Mouse (Mus musculus): ENCODE measurements around the gene Rfc2.
"Not testable (repeated sequence)": the region's sequence is repeated elsewhere in the genome, so short reads cannot be mapped to it uniquely, and the experiment has no call there.

Rfc2 gene

DNA sequence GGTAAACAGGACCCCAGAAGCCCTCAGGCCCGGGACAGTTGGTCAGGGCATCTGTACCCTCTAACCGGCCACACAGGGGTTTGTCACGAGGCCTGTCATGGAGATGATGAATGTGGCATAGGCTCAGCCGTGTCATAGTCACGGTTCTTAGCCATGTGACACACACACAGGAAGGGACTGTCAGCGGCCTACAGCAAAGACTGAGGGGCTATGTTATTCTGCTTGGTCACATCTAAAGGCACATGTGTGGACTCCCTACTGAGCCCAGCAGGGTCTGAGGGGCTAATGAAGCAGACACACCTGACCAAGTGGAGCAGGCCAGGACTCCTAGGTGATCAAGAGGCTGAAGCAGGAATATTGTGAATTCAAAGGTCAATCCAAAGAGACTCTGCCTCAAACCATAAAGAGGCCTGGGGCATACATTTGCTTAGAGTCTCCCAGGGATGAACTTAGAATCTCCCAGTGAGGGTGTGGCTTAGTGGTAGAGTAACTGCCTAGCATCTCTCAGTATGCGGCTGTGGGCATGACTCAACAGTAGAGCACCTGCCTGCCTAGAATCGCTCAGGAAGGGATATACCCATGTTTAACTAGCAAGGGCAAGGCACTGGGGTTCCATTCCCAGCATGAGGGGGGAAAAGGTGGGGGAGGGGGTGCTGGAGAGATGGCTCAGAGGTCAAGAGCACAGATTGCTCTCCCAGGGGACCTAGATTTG is 30.8 kb downstream of the Rfc2 start:
- no peak for DNase-seq

- peak; percentile 95 for DNase-seq
These were observed 32.6 kb downstream of the Rfc2 start for GRCm38 (mm10) chr5:134613727-134614126.

DNA sequence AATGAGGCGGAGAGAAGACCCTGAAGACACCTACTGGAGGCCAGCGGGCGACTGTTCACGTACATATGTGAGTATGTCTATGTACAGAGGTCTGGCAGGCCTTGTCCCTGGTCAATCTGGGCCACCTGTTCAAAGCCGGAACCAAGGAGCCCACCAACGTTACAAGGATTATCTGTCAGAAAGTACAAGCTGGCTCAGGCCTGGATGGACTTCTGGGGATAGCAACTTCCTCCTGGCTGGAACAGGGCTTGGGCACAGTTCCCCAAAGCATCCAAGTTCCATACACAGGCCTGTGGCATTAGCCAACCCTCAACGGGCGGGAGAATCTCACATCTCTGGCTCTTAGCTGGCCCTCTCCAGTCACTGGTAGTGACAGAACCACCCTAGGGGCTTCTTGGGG is 33.1 kb downstream of the Rfc2 start:
- no peak for DNase-seq

- peak; percentile 94 for DNase-seq
These were observed 33.6 kb downstream of the Rfc2 start, which contains the start of gene Lat2 for GRCm38 (mm10) chr5:134614802-134615201. TSS of gene Lat2 (minus strand) at chr5:134615025.

DNA sequence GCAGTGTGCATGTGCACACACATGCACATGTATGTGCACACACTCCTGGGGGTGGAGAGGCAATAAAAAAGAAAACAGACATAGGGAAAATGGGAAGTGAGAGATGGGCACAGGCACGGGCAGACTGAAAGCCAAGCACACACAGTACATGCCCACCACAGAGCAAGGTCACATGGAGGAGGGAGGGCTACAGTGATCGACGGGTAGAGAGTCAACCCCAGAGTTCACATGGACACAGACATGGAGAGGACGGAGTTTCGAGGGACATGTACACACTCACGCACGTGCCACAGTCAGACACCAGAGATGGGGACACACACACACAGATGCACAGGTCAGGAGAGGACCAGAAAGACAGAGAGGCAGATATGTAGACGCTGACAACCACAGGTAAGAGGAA is 34.2 kb downstream of the Rfc2 start:
- DNase-seq: no peak

- DNase-seq: no peak
These were observed 34.6 kb downstream of the Rfc2 start for GRCm38 (mm10) chr5:134615780-134616179.

- DNase-seq: peak; percentile 96
These were observed 35.9 kb downstream of the Rfc2 start for GRCm38 (mm10) chr5:134617071-134617470.

DNA sequence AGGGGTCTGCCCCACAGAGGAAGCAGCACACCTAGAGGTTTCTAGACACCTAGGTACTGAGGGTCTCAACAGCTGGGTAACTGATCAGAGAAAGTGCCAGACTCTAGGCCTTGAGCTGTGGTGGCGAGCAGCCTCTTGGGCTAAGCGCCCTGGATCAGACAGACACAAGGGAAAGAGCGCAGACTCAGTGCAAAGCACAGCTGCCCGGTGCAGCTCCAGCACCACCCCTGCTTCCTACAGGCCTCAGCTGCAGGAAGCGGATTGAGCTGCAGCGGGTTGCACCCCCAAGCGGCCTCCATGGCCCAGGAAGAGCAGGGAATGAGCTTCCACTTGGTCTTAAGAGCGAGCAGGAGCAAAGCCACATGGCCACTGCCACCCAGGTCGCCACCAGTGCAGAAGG is 39.3 kb downstream of the Rfc2 start:
- DNase-seq: no peak

DNA sequence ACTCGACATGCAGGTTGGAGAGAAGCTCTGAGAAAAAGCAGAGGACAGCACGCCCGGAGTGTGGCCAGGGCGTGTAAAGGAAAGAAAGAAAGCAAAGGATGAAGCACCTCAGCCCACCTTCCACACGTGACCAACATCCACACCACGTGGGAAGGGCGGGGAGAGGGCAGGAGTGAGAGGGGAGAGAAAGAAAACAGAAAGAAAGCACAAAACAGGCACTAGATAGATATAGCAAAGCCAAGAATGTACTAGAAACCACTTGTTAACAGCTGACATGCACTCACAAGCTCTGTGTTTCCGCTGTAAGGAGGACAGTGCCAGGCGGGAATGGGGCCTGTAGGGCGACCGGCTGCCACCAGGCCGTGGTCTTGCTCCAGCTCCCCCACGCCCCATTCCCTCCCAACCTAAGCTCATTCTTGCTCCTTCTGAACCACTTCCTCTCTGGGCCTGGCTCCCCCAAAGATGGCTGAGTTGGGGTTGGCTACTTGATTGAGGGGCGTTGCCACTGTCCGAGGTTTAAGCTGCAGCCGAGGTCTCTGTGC is 40.0 kb downstream of the Rfc2 start:
- no peak for DNase-seq

- DNase-seq: no peak
These were observed 40.9 kb downstream of the Rfc2 start for GRCm38 (mm10) chr5:134622069-134622468.

- no peak for DNase-seq
These were observed 48.3 kb downstream of the Rfc2 start for GRCm38 (mm10) chr5:134629508-134629907.

- no peak for DNase-seq
These were observed 49.7 kb downstream of the Rfc2 start for GRCm38 (mm10) chr5:134630835-134631234.

DNA sequence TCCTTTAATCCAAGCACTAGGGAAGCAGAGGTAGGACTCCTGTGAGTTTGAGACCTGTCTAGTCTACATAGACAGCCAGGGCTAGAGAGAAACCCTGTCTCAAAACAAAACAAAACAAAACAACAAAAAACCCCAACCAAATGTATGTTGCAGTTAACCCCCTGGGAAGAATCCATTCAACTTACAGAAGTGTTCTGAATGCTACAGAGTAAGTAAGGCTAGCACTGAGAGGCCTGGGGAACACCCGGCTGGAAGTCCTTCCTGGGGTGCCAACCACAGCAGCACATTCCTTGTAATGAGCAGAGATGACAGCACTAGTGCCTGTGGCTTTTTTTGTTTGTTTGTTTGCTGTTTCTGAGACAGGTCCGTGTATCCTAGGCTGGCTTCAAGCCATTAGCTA is 51.7 kb downstream of the Rfc2 start:
- no peak for DNase-seq

DNA sequence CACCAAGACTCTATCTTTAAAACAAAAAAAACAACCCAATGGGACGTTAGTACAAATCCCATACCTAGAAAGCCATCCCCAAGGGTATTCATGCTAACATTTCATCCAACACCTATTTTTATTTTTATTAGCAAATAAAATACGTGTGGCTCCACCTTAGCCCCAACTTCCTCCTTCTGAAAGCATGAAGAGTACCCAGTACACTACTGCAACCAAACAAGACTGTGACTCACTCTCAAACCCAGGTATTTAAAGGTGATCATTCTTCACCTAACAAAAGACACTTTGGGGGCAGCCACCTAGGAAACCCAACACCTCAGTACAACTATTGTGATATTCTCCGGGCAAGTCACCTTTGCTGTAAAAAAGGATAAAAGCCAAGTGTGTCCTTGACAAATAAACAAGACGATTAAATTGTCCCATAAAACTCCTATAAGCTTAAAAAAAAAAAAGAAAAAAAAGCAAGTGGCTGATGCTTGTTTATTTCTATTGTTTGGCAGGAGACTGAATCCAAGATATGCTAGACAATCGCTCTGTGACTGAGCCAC is 56.7 kb downstream of the Rfc2 start:
- DNase-seq: no peak

DNA sequence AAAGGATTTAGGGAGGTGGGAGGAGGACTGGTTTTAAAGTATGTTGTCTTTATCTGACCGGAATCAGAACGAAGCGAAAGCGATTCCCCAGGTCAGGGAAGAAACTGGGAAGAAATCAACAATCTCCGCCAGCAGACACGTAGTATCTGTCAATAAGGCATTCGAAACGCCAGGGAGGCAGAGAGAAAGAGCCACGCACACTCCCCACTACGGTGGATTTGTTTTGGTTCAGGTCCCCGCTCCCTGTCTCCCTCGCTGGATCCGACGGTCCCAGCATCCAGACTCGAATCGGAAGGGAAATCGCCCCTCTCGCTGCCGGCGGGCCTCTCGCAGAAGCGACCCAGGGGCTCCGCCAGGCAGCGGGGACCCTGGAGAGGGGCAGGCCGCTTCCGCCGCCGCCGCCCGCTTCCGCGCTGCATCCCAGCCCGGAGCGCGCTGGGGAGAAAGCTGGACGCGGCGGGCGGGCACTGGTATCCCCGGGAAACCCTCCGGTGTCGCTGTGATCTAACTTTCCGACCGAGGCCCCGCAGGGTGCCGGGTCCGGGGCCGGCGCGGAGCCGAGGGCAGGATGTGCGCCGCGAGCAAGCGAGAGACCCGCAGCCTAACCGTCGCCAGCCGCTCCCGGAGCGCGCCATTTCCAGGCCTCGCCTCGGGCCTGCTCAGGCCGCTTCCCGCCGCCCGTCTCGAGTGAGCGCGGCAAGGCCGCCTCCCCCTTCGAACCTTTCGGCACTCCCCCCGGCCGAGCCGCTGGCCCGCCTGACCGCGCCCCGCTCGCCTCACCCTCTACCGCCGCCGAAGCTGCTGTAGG is 57.5 kb downstream of the Rfc2 start:
- no peak for DNase-seq

DNA sequence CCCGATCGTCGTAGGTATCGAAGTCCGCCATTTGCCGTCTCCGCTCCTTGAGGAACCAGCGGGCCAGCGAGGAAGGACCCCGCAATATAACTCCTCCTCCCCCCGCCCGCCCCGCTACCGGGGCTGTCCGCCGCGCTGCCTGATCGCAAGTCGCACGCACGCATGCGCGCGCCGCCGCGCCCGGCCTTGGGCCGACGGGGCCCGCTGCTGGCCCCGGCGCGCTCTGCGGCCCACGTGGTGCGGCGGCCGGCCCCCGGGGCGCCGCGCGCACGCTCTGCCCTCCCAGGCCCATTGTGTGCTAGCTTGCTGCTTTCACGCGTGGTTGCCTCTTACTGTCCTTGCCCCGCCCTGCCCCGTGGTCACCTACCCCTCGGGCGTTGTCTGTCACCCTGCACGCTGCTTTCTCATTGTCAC is 58.1 kb downstream of the Rfc2 start, which contains the start of gene Eif4h:
TSS of gene Eif4h (minus strand) at position 222 of the 414 bp plus-strand sequence.
- peak; percentile 100 for DNase-seq

- no peak for DNase-seq
These were observed 59.2 kb downstream of the Rfc2 start for GRCm38 (mm10) chr5:134640371-134640770.

DNA sequence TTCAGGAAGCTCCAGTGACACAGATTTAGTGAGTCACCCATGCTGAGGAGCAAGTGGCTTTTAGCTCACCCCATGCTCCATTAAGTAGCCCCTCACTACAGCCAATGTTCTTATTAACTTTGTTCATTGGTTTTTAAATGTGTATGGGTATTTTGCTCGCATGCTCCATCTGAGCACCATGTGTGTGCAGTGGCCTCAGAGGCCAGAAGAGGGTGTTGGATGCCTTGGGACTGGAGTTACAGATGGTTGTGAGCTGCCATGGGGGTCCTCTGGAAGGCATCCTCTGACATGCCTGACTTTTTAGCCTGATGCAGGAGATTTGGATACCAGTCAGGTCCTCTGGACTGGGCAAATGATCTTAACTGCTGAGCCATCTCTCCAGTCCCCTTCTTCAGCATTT is 63.0 kb downstream of the Rfc2 start:
- no peak for DNase-seq

DNA sequence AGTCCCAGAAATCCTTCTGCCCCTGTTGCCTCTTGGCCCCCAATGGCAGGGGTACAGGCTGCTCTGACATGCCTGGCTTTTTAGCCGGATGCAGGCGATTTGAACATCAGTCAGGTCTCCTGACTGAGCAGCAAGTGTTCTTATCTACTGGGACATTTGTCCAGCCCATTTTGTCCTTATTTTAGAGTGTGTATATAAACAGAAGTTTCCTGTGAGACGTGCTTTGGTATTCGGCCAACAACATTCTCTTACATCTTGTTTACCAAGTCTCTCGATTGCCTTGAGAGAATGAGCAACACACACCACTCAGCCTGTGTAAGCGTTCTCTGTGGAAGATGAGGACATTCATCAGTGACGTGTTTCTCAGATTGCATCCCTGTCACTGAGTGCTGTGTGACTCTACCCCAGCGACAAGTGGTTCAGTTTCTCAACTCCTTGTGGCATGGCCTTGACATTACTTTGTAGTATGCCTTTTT is 63.5 kb downstream of the Rfc2 start:
- peak; percentile 98 for DNase-seq

DNA sequence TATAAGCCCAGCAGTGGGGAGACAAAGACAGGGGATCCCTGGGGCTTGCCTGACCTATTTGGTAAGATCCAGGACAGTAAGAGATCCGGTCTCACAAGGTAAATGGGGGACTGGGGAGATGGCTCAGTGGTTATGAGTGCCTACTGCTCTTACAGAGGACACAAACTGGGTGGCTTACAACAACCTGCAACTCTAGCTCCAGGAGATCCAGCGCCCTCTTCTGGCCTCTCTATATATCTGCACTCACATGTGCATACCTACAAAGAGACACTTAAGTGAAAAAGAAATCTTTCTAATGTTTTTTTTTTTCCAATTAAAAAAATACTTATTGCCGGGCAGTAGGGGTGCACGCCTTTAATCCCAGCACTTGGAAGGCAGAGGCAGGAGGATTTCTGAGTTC is 65.3 kb downstream of the Rfc2 start:
- no peak for DNase-seq

GRCm38 (mm10) chr5:134647394-134647793 is 66.2 kb downstream of the Rfc2 start:
- no peak for DNase-seq

GRCm38 (mm10) chr5:134648976-134649375 is 67.8 kb downstream of the Rfc2 start:
- DNase-seq: not testable (repeated sequence)

DNA sequence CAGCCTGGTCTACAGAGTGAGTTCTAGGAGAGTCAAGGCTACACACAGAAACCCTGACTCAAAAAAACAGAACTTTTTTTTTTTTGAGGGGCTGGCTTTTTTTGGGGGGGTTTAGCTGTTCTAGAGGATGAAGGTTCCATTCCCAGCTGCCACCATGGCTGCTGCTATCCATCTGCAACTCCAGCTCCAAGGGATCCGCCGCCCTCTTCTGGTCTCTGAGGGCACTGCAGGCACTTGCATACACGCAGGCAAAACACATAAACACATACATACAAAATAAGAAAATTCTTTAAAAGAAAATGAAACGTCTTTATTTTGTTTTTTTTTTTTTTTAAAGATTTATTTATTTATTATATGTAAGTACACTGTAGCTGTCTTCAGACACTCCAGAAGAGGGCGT is 69.8 kb downstream of the Rfc2 start:
- no peak for DNase-seq
